Mouse (Mus musculus) embryonic facial prominence, embryonic 11.5 days (tissue): Measurements from ENCODE around the gene Rcl1. TPM values are rescaled to one million over a fixed set of nuclear protein-coding genes. Genes with fewer than 3 reads are reported as not detected.

Experiments used
- ATAC-seq: fragments of 200-750 bp; cut with Nextera tagmentation; replicated peaks from 2 replicates; pipeline ENCODE4 v1.8.0; 2017; ENCODE audit warnings: low read depth; ENCODE audit not compliant: insufficient number of reproducible peaks, low FRiP score, low TSS enrichment
- DNase-seq: peaks from one replicate; pipeline ENCODE4 v3.0.0-alpha.2; 2015; ENCODE audit warnings: low spot score
- H3K27ac ChIP-seq: fragments of 300-500 bp; sonication (generic); replicated peaks from 2 replicates; pipeline ENCODE4 v1.5.1; 2014; ENCODE audit warnings: mild to moderate bottlenecking, low read depth, low read length, control low read depth
- H3K27me3 ChIP-seq: fragments of 300-500 bp; sonication (generic); 2 replicates; pipeline ENCODE4 v1.6.1; 2014; ENCODE audit warnings: mild to moderate bottlenecking, low read length, moderate library complexity, mixed read lengths; ENCODE audit not compliant: control insufficient read depth, insufficient read depth
- H3K36me3 ChIP-seq: fragments of 300-500 bp; sonication (generic); replicated peaks from 2 replicates; pipeline ENCODE4 v1.6.1; 2014; ENCODE audit warnings: low read depth, mild to moderate bottlenecking, low read length, moderate library complexity, mixed read lengths; ENCODE audit not compliant: control insufficient read depth, insufficient read depth
- H3K4me1 ChIP-seq: fragments of 300-500 bp; sonication (generic); 2 replicates; pipeline ENCODE4 v1.6.1; 2014; ENCODE audit warnings: low read length, mixed read lengths; ENCODE audit not compliant: control insufficient read depth, insufficient read depth
- H3K4me2 ChIP-seq: fragments of 300-500 bp; sonication (generic); 2 replicates; pipeline ENCODE4 v1.6.1; 2014; ENCODE audit warnings: low read depth, mild to moderate bottlenecking, control low read depth, low read length, moderate library complexity
- H3K4me3 ChIP-seq: fragments of 300-500 bp; sonication (generic); 2 replicates; pipeline ENCODE4 v1.5.1; 2014; ENCODE audit warnings: low read depth, low read length, control low read depth
- H3K9ac ChIP-seq: fragments of 300-500 bp; sonication (generic); replicated peaks from 2 replicates; pipeline ENCODE4 v1.6.1; 2014; ENCODE audit warnings: mild to moderate bottlenecking, control low read depth, low read length
- H3K9me3 ChIP-seq: fragments of 300-500 bp; sonication (generic); replicated peaks from 2 replicates; pipeline ENCODE4 v1.6.1; 2016; ENCODE audit warnings: mild to moderate bottlenecking, low read length, inconsistent platforms, mixed read lengths; ENCODE audit not compliant: control insufficient read depth
- WGBS: fragments of 180-500 bp; shearing (Covaris S2); extraction: QIAGEN DNeasy Blood & Tissue Kit; methylation state at CpG from one replicate; pipeline ENCODE4 v1.1.7; 2014; 5-methylcytosine and 5-hydroxymethylcytosine counted together
- polyA plus RNA-seq: library from polyadenylated mRNA; unstranded; fragments of >200 nt; fragmentation: Nextera tagmentation; extraction: Ambion mirVana; gene quantifications from 2 replicates; pipeline ENCODE4 v1.2.1, GENCODE M21; 2014

Gene Rcl1
- polyA plus RNA-seq, 1 experiment from 2014 or later, result 73.3 TPM

- H3K36me3 ChIP-seq, result no peaks in the 10 kb centered on the region; the same call in 1 of the 2 replicates
- ATAC-seq (no peak), DNase-seq (no peak)
- H3K27ac ChIP-seq, result no peak overlapping the region
- H3K4me2 ChIP-seq, result no peak overlapping the region
- WGBS, result 93% methylated on average over 6 of the region's 6 CpGs
- no peaks in the 10 kb centered on the region for H3K4me1 ChIP-seq
- no peaks in the 10 kb centered on the region for H3K9me3 ChIP-seq
- H3K4me3 ChIP-seq, result no peak overlapping the region
- no peak overlapping the region for H3K9ac ChIP-seq
- H3K27me3 ChIP-seq, result no peaks in the 10 kb centered on the region
These were observed 15.6 kb downstream of the Rcl1 start for GRCm38 (mm10) chr19:29116796-29117195.

- H3K36me3 ChIP-seq, result no peaks in the 10 kb centered on the region; the same call in 1 of the 2 replicates
- no peaks in the 10 kb centered on the region for H3K9me3 ChIP-seq
- no peaks in the 10 kb centered on the region for H3K4me1 ChIP-seq
- no peak for DNase-seq
- H3K4me2 ChIP-seq, result no peak overlapping the region
- no peak for ATAC-seq
- no peak overlapping the region for H3K27ac ChIP-seq
- H3K9ac ChIP-seq, result no peak overlapping the region
- WGBS, result 88% methylated on average over 13 of the region's 13 CpGs
- no peak overlapping the region for H3K4me3 ChIP-seq
- no peaks in the 10 kb centered on the region for H3K27me3 ChIP-seq
These were observed 17.0 kb downstream of the Rcl1 start for GRCm38 (mm10) chr19:29118196-29118595.

- no peaks in the 10 kb centered on the region; the same call in 1 of the 2 replicates for H3K36me3 ChIP-seq
- 95% methylated on average over 6 of the region's 6 CpGs for WGBS
- H3K27ac ChIP-seq, result no peak overlapping the region
- no peak overlapping the region for H3K9ac ChIP-seq
- no peak overlapping the region for H3K4me3 ChIP-seq
- ATAC-seq (no peak), DNase-seq (no peak)
- no peak overlapping the region for H3K4me2 ChIP-seq
- no peaks in the 10 kb centered on the region for H3K4me1 ChIP-seq
- no peaks in the 10 kb centered on the region for H3K27me3 ChIP-seq
- no peaks in the 10 kb centered on the region for H3K9me3 ChIP-seq
These were observed 19.1 kb downstream of the Rcl1 start for GRCm38 (mm10) chr19:29120311-29120710.

- Histone ChIP-seq H3K9me3 (no peaks in the 10 kb centered on the region), H3K4me3 (no peak overlapping the region), H3K27ac (no peak overlapping the region), H3K9ac (no peak overlapping the region), H3K4me1 (no peaks in the 10 kb centered on the region), H3K27me3 (no peaks in the 10 kb centered on the region), H3K36me3 (no peaks in the 10 kb centered on the region; the same call in 1 of the 2 replicates), H3K4me2 (no peak overlapping the region)
- no peak for ATAC-seq
- no peak for DNase-seq
- 90% methylated on average over 9 of the region's 9 CpGs for WGBS
These were observed 20.2 kb downstream of the Rcl1 start for GRCm38 (mm10) chr19:29121394-29121793.

- WGBS, result 88% methylated on average over 13 of the region's 13 CpGs
- ATAC-seq (no peak), DNase-seq (no peak)
- H3K4me1 ChIP-seq, result no peaks in the 10 kb centered on the region
- H3K9ac ChIP-seq, result no peak overlapping the region
- no peaks in the 10 kb centered on the region for H3K27me3 ChIP-seq
- no peak overlapping the region for H3K27ac ChIP-seq
- H3K9me3 ChIP-seq, result no peaks in the 10 kb centered on the region
- no peak overlapping the region for H3K4me3 ChIP-seq
- no peaks in the 10 kb centered on the region; the same call in 1 of the 2 replicates for H3K36me3 ChIP-seq
- H3K4me2 ChIP-seq, result no peak overlapping the region
These were observed 23.9 kb downstream of the Rcl1 start for GRCm38 (mm10) chr19:29124886-29125585.

- DNase-seq (no peak), ATAC-seq (no peak)
- Histone ChIP-seq H3K27me3 (no peaks in the 10 kb centered on the region), H3K4me3 (no peak overlapping the region), H3K36me3 (peaks cover 3% of the 10 kb centered on the region), H3K9me3 (no peaks in the 10 kb centered on the region), H3K4me1 (no peaks in the 10 kb centered on the region), H3K4me2 (no peak overlapping the region), H3K9ac (no peak overlapping the region), H3K27ac (no peak overlapping the region)
- 91% methylated on average over 12 of the region's 12 CpGs for WGBS
These were observed 25.3 kb downstream of the Rcl1 start for GRCm38 (mm10) chr19:29126347-29127015.

- no peak overlapping the region for H3K4me3 ChIP-seq
- WGBS, result 56% methylated on average over 6 of the region's 6 CpGs
- H3K4me2 ChIP-seq, result no peak overlapping the region
- peaks cover 3% of the 10 kb centered on the region for H3K36me3 ChIP-seq
- DNase-seq (no peak), ATAC-seq (no peak)
- H3K4me1 ChIP-seq, result no peaks in the 10 kb centered on the region
- no peaks in the 10 kb centered on the region for H3K27me3 ChIP-seq
- no peak overlapping the region for H3K9ac ChIP-seq
- H3K27ac ChIP-seq, result no peak overlapping the region
- H3K9me3 ChIP-seq, result no peaks in the 10 kb centered on the region
These were observed 26.2 kb downstream of the Rcl1 start for GRCm38 (mm10) chr19:29127331-29127730.

GRCm38 (mm10) chr19:29128217-29128616 is 27.0 kb downstream of the Rcl1 start:
- no peak overlapping the region for H3K4me2 ChIP-seq
- DNase-seq (no peak), ATAC-seq (no peak)
- no peak overlapping the region for H3K27ac ChIP-seq
- peaks cover 3% of the 10 kb centered on the region for H3K36me3 ChIP-seq
- WGBS, result 53% methylated on average over 6 of the region's 6 CpGs
- H3K9me3 ChIP-seq, result no peaks in the 10 kb centered on the region
- no peak overlapping the region for H3K4me3 ChIP-seq
- no peak overlapping the region for H3K9ac ChIP-seq
- no peaks in the 10 kb centered on the region for H3K4me1 ChIP-seq
- no peaks in the 10 kb centered on the region for H3K27me3 ChIP-seq
